Mouse (Mus musculus) embryonic fibroblast, embryonic 13.5 days (primary cell): ENCODE results near the gene Rnf6.

Experiments used
- CTCF ChIP-seq: IDR thresholded peaks from 2 replicates; pipeline ENCODE4 v1.5.1; 2011; ENCODE audit warnings: mild to moderate bottlenecking, control low read depth, low read length, moderate library complexity, borderline replicate concordance; ENCODE audit not compliant: insufficient read depth
- POLR2A ChIP-seq: IDR thresholded peaks from 2 replicates; pipeline ENCODE4 v1.6.1; 2011; ENCODE audit warnings: low read depth, mild to moderate bottlenecking, control low read depth, low read length, moderate library complexity

DNA sequence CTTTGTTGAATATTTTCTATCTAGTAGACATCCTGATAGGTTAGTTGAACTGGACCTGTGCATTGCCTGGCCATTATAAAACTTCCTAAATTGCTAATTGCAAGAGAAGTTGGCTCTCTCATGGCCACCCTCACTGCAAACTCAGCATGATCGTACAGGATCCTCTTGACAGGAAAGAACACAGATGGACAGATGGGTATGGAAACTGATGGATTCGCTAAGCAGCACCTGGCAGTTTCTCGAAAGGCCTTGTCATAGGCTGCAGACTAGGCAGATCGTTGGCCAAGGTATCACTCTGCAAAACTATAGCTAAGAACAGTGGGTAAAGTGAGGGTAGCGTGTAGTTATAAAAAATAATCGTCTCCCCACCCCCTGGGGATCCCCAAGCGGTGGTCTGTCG lies 28.0 kb downstream of the Rnf6 start:
- TF ChIP-seq POLR2A (no peak), CTCF (no peak)
